Comparison of ENCODE assay signal across 17 mouse cellular contexts in the genomic region with DNA sequence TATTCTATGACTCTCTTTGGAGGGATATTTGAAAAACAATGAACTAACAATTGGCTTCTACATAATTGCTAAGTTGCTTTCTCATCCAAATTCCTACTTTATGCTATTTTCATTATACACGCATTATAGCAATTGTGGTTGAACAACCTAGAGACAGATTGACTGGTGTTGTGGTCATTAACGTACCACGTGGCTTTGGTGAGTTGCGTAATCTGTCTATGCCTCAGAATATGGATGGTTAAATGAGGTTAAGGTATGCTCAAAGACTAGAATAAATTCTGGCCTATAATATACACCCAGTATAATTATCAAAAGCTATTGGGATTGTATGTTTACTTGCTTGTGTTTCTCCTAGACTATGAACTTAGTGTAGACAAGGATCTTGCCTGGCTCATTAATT.
"Had no signal": no experiment of that assay in that cellular context is flagged by ENCODE, and none has a peak within 500 bp of the region (broad histone marks: within the 10 kb centered on the region; RNA-seq: fewer than 3 reads in every experiment).

No protein-coding gene starts in this region.

- H3K27me3 ChIP-seq: midbrain, embryonic 12.5 days; neural tube, embryonic 12.5 days had no signal

- H3K36me3 ChIP-seq: midbrain, embryonic 10.5 days; midbrain, embryonic 12.5 days; neural tube, embryonic 12.5 days had no signal

- H3K4me2 ChIP-seq: lung, embryonic 14.5 days; midbrain, embryonic 12.5 days; neural tube, embryonic 12.5 days had no signal

- DNase-seq: lung, adult 18-20 months; lung, embryonic 14.5 days; lung, postnatal 10 days; lung, postnatal 4 days; midbrain, embryonic 14.5 days; retina, postnatal 1 day; right cerebral cortex, adult 18-20 months; right cerebral cortex, postnatal 25 days; right cerebral cortex, postnatal 4 days; spleen, adult 18-20 months; thymus, adult 2 months; thymus, postnatal 25 days; thymus, postnatal 4 days had no signal

- ATAC-seq: midbrain, embryonic 16.5 days had no signal

- H3K4me3 ChIP-seq: midbrain, embryonic 10.5 days; midbrain, embryonic 12.5 days; neural tube, embryonic 12.5 days had no signal
